In the genomic region with DNA sequence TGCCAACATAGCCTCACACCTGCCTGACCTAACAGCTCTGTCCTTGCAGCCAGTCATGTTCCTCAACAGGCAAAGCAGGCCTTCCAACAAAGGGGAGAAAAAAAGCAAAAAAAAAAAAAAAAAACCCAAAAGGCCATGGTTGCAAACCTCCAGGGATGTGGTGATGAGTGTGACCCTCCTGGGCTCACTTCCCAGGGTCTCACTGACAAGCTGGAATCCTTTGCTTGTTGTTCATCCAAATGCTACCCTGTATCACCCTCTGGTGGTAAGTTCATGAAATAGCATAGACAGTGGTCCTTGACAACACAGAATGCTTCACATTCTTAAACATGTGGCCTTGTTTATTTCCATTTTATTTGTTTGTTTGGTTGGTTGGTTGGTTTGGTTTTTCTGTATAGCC, we compare ENCODE assay signal across 8 mouse cellular contexts.
DNase-seq lines count a peak whose midpoint lies in the region.

No protein-coding gene starts in this region.

- intact Hi-C loops in heart, postnatal 36 days (cut with DNase I), result loop anchor here (1.0 kb wide), 2 partner anchors 59 to 281 kb away; no protein-coding TSS in a partner anchor

- DNase-seq in heart, adult 11 months, result peak; percentile 43
- no peak for DNase-seq in heart, postnatal 36 days
- peak; percentile 26 for DNase-seq in right cerebral cortex, adult 18-20 months
- DNase-seq in right cerebral cortex, postnatal 25 days, result no peak
- DNase-seq in forelimb bud, embryonic 11.5 days (ENCODE audit: low read depth, low spot score), result peak; percentile 64
- peak; percentile 6 for DNase-seq in naive thymus-derived CD4-positive, alpha-beta T cell, adult 2 months (ENCODE audit: low read depth)
- DNase-seq in spleen, postnatal 36 days (ENCODE audit: low spot score in 2 of 2), result no peak
- no peak for DNase-seq in adrenal gland, postnatal 25 days

Comparison
In these comparisons a context has a peak if more than half of its experiments do, and no peak if none do; other contexts are left out.
1. DNase-seq: peak in heart, adult 11 months (single experiment), right cerebral cortex, adult 18-20 months (single experiment), forelimb bud, embryonic 11.5 days (single experiment) and naive thymus-derived CD4-positive, alpha-beta T cell, adult 2 months (single experiment); none in heart, postnatal 36 days (0 of 2), right cerebral cortex, postnatal 25 days (single experiment), spleen, postnatal 36 days (0 of 2) and adrenal gland, postnatal 25 days (single experiment).